Mouse (Mus musculus) right cerebral cortex, postnatal 36 days (tissue): ENCODE measurements around the gene Ube2g2.
A peak's percentile ranks its signal among the peaks of the same experiment; 100 is the strongest.

ENCODE experiments used
- DNase-seq, 2 experiments: peaks; one replicate each; pipeline ENCODE4 v3.0.0; 2022; ENCODE audit warnings: low spot score in 2 of 2, mixed read lengths in 1 of 2

Ube2g2 gene

GRCm38 (mm10) chr10:77605908-77606826, 15.9 kb upstream of the Ube2g2 start, which contains the start of the genes Sumo3 and Gm49325:
TSS of gene Sumo3 (plus strand) at chr10:77606097.
TSS of gene Gm49325 (plus strand) at chr10:77606197.
- peak; percentile 90 for DNase-seq

- DNase-seq = no peak
Observed at GRCm38 (mm10) chr10:77606855-77607254, 15.2 kb upstream of the Ube2g2 start.

GRCm38 (mm10) chr10:77607441-77607840, 14.6 kb upstream of the Ube2g2 start:
- DNase-seq = no peak

- DNase-seq = no peak
Observed at GRCm38 (mm10) chr10:77608589-77608988, 13.5 kb upstream of the Ube2g2 start.

- DNase-seq = no peak
Observed at GRCm38 (mm10) chr10:77610221-77610961, 11.7 kb upstream of the Ube2g2 start.

GRCm38 (mm10) chr10:77613409-77613808, 8.7 kb upstream of the Ube2g2 start:
- no peak for DNase-seq

- no peak for DNase-seq
Observed at GRCm38 (mm10) chr10:77615647-77616046, 6.4 kb upstream of the Ube2g2 start.

- DNase-seq = no peak
Observed at GRCm38 (mm10) chr10:77616166-77616565, 5.9 kb upstream of the Ube2g2 start.

GRCm38 (mm10) chr10:77616926-77617325, 5.1 kb upstream of the Ube2g2 start:
- no peak for DNase-seq

GRCm38 (mm10) chr10:77621546-77621945, 529 bp upstream of the Ube2g2 start:
- no peak for DNase-seq

GRCm38 (mm10) chr10:77623069-77623492, 1.0 kb downstream of the Ube2g2 start:
- DNase-seq = no peak

- no peak for DNase-seq
Observed at GRCm38 (mm10) chr10:77623639-77624400, 1.7 kb downstream of the Ube2g2 start.

GRCm38 (mm10) chr10:77624570-77624995, 2.5 kb downstream of the Ube2g2 start:
- DNase-seq = peak in 1 of 2 experiments; percentile 67

GRCm38 (mm10) chr10:77626036-77626435, 4.0 kb downstream of the Ube2g2 start:
- no peak for DNase-seq

- DNase-seq = no peak
Observed at GRCm38 (mm10) chr10:77626591-77626990, 4.5 kb downstream of the Ube2g2 start.

GRCm38 (mm10) chr10:77627497-77627896, 5.4 kb downstream of the Ube2g2 start:
- DNase-seq = peak; percentile 59 to 70

- no peak for DNase-seq
Observed at GRCm38 (mm10) chr10:77629163-77629562, 7.1 kb downstream of the Ube2g2 start.

- no peak for DNase-seq
Observed at GRCm38 (mm10) chr10:77629970-77630369, 7.9 kb downstream of the Ube2g2 start.

- DNase-seq = no peak
Observed at GRCm38 (mm10) chr10:77634016-77634415, 11.9 kb downstream of the Ube2g2 start.

GRCm38 (mm10) chr10:77634452-77635231, 12.6 kb downstream of the Ube2g2 start:
- no peak for DNase-seq
